Mouse (Mus musculus): Measurements from ENCODE around the gene Lactbl1. TPM values are rescaled to one million over a fixed set of nuclear protein-coding genes. Genes with fewer than 3 reads are reported as not detected.

The Lactbl1 gene
- polyA plus RNA-seq (2012; rRNA removed) = not detected in 2 replicates

DNA sequence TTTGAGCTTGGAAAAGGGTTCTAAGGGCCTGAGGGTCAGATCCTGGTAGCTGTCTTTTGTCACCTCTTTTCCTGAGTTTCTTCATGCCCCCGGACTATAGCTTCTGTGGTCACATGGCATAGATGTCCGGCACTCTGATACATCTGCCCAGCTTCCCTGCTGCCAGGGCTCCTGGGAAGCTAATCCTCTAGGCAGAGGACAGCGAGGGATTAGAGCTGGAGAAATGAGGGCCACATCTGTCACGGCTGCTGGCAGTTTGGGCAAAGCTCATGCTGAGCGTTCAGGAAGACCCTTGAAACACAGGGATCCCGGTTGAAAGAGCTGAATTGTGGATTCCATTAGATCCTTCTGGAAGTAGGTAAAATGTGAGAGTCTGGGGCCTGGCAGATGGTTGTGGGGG, at the start of gene Lactbl1:
Gene Lactbl1 (plus strand): TSS at position 234 of the 400 bp plus-strand sequence.
- DNase-seq (ENCODE audit: low spot score) = no peak

DNA sequence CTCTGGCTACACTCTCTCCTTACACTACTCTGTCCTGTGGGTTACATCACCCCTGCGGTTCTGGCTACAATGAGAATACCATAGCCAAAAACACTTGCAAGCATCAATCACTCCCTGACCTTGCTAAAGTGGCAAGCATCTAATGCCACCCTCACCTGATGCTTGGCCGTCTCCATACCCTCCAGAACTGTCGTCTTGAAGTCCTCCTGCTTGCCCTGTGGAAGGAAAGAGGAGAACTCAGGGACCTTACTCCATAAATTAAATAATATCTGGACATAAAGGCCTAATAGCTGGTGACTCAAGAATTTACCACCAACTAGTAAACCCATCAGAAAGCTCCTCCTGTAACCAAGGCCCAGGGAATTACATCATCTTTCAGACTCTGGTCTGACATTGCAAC, 40.5 kb upstream of the Lactbl1 start:
- DNase-seq (ENCODE audit: low spot score) = no peak

DNA sequence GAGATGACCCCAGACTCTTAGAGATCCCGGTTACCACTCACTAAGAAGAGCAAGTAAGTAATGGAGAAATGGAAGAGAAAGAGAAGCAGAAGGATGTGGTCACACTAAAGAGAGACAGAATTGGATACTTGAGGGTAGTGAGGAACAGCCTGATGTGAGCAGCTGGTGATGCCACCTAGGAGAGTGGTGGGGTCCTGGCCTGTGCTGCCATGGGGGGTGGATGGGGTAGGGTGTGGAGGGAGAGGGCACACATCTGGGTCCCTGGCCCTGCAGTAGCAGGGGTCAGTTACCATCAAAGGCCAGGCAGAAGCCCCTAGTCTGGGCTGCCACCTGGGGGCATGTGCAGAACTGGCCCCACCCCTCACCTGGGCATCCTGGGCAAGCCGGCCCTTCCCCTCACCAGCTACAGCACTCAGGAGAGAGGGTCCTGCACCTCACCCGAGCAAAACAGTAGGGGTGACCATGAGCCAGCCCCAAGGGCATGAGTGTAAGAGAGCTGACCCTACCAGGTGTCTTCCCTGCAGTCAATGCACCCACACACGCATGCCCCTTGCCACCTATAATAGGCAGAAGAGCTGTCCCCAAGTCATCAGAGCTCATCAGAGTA, 35.1 kb upstream of the Lactbl1 start:
- DNase-seq (ENCODE audit: low spot score) = no peak

DNA sequence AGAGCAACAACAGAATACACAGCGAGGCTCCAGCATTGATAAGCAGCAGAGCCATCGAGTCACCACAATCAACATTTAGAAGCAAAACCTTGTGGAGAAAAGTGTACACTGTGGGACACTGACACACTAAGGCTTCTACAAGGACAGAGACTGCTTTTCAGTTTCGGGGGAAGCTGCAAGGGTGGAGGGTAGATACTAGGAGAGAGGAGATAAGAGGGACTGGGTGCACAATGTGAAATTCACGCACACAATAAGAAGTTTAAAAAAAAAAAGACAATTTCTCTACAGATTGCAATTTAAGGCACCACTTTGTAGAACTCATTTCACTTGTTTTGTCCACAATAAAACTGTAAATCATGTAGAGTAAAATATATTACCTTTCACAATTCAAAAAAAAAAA, 34.4 kb upstream of the Lactbl1 start:
- no peak for DNase-seq (ENCODE audit: low spot score)

DNA sequence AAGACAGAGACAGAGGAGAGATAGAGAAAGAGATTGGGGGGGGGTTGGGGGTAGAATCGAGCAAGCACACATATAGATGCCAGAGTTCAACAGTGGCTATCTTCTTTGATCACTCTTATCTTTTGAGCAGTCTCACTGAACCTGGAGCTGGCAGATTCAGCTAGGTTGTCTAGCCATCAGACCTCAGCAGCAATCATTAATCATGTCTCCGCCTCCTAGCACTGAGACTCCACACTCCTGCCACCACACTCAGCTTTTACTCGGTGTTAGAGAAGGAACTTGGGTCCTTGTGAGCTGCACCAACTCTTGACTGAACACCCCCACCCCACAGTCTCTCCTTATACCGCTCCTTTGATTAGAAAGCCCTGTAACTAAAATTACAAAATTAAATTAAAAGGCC, 30.3 kb upstream of the Lactbl1 start:
- no peak for DNase-seq (ENCODE audit: low spot score)

DNA sequence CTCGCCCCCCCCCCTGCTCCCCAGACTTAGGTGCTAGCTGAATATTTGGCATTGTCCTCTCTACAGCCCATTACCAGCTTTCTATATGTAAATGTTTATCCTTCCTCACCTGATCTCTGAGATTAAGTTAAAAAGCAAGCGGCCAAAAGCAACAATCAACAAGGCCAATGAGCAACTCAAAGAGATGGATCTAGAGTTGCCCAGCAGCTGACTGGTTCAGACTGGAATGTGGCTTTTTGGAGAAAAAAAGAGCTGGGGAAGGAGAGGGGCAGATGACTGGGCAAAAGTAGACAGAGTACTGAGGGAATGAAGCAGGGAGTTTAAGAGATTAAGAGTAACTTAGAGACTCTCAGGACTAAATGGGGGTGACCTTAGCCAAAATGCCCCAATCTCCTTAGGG, 28.4 kb upstream of the Lactbl1 start:
- DNase-seq (ENCODE audit: low spot score) = no peak

DNA sequence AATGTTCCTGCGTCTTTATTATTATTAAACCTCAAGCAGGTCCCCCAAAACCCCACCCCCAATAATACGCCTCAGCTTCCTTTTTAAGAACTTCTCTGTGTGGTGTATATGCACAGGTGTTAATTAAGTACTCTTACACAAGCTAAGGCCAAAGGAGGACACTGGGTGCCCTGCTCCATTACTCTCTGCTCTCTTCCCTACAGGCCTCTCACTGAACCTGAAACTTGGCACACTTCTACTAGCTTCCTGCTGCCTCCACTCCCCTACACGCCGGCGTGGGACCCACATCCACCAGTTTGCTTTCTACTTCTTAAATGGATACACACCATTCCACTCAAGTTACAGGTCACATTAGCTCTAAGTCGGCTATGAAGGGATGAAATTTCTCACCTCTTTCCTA, 27.2 kb upstream of the Lactbl1 start:
- no peak for DNase-seq (ENCODE audit: low spot score)

DNA sequence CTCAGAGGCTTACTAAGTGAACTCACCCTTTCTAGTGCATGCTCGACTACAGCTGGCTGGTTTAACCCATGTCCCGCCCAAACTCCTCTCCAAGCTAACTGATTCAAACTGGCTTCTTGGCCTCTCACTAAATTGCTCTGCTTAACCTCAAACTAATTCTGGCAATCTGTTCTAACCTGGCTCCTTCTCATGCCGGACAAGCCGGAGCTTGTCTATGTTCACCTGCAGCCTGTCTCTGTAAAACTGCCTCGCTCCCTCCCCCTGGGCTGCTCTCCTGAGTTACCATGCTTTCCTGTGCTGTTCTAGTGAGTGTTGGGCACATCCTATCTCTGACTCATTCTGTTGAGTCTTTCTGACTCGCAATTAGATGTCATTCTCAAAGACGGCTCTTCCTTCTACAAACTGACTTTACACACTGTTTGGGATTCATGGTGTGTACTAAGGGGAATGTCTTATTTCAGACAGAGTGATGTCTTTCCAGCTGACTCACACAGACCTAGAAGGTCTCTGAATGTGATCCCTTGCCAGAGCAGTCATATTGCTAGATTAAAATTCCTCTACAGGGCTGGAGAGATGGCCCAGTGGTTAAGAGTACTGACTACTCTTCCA, 24.0 kb upstream of the Lactbl1 start:
- no peak for DNase-seq (ENCODE audit: low spot score)

DNA sequence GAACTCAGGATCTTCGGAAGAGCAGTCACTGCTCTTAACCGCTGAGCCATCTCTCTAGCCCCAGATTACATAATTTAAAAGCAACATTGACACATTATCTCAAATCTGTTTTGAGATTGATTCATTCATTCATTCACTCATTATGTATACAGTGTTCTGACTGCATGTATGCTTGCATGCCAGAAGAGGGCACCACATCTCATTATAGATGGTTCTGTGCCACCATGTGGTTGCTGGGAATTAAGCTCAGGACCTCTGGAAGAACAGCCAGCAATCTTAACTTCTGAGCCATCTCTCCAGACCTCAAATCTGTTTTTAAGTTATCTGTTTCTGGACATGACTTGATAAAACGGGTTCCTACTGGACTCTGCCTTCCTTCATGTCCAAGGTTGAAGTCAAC, 22.6 kb upstream of the Lactbl1 start:
- DNase-seq (ENCODE audit: low spot score) = no peak

DNA sequence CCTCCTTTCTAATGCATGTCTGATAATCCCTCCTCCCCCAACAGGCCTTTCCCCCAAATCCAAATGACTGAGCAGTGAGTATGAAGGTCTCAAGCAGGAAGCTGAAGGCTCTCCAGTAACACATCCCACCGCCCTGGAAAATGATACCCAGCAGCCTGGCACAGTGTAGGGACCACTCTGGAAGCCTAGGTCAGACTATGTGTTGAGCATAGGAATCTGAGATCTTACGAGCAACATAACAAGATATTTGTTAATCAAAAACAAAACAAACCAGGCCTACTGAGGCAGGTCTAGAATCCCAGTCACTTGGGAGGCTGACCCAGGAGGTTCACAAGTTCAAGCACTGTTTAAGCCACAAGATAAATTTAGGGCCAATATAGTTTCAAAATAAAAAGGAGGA, 21.9 kb upstream of the Lactbl1 start:
- DNase-seq (ENCODE audit: low spot score) = no peak

DNA sequence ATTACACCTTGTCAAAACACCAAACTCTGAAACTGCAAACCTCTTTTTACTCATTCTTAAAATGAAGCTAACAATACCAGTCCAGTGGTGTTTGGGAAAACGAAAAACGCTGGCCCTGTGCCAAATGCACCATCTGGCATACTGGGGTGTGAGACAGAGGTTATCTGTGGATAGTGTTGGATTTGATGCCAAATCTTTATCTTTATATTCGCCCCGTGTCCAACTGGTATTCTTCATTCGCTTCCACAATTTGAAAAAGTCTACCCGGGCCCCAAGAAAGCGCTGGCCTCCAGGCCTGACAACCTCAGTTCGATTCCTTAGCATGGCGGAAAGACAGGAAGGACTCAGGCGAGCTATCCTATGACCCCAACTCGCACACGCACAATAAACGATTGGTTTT, 20.9 kb upstream of the Lactbl1 start:
- DNase-seq (ENCODE audit: low spot score) = peak; percentile 33

DNA sequence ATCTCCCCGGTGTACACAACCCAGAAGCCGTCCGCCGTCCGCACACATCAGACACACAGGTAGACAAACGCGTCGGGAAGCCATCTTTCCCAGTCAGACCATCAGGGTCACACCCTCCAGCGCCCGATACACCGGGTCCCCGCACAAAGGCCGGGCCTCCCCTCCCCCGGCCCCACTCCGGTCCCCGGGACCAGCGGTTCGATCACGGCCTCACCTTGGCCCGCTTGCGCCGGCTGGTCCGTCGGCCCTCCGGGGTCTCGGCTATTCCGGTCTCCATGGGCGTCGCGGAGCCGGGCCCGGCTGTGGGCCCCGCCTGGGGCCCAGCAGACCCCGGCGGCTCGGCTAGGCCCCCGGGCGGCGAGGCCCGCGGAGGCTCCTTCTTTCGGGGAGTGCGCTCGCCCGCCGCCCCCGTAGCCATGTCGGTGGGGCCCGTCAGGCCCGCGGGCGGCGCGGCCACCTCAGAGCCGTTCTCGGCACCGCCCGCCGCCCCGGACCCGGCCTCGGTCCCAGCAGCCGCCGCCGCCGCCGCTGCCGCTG, 20.3 kb upstream of the Lactbl1 start:
- DNase-seq (ENCODE audit: low spot score) = peak; percentile 55

DNA sequence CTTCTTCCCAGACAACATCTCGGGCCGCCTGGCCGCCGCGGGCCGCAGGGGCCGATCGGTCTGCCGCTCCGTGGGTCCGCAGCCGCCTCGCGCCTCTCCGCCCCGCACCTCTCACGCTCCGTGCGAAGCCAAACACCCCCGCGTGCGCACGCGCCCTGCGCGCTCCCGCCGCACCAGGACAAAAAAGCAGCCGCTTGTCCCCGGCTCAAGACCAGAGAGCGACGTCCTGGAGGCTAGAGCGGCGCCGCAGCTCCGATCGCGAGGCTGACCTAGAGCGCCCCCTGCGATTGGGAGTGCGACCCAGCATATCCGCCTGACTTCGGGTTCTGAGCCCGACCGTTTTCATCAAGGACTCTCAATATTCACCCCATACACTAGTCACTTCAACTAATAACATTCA, 19.9 kb upstream of the Lactbl1 start, which contains the start of gene Kdm1a:
Gene Kdm1a (minus strand): TSS at position 156 of the 400 bp plus-strand sequence.
- peak; percentile 92 for DNase-seq (ENCODE audit: low spot score)

DNA sequence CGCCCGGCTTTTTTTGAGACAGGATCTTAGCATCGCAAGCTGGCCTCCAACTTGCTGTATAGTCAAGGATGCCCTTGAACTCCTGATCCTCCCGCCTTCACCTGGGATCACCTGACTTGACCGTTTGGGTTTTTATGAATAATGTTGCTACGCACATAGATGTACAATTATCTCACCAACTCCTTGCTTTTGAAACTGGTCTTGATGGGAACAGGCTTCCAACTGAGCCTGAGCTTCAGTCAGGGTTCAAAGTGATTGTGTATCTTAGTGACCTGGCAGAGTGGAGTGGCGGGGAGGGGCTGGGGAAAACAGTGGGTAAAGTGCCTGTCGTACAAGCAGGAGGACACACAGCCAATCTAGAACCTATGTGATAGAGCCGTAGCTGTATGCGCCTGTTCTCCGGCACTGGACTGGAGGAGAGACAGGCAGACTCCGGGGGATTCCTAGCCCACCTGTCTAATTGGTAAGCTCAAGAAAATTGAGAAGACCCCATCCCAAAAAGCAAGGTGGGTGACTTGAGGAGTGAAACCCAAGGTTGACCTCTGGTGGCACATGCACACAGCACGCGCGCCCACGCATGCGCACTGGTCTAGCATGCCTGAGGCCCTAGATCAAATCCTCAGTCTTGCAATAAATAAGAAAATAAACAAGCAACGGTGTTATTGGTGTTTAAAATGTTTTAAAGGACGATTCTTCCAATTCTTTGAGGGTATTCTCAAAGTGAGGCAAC, 16.5 kb upstream of the Lactbl1 start:
- DNase-seq (ENCODE audit: low spot score) = no peak

DNA sequence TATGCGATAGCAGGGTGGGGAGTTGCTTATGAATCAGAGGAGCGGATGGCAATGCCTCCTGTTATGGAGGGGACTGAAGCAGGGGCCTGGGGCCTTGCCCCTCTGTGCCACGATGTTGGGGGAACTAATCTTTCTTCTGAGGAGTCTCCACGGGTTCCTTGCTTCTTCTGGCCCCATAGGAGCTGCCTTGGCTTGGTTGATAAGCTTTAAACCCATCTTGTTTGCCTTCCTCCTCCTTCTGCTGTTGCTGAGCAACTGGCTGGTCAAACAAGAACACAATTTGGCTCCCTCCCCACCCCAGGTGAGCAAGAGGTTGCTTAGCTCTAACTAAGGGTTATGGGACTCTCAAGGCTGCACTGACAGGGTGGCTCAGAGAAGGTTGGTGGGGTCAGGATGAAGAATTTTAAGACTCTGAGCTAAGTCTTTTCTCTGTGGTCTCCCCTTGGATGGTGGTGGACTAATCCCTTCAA, 12.0 kb upstream of the Lactbl1 start, which contains the start of gene Tex46:
Gene Tex46 (plus strand): TSS at position 51 of the 470 bp plus-strand sequence.
- DNase-seq (ENCODE audit: low spot score) = no peak

DNA sequence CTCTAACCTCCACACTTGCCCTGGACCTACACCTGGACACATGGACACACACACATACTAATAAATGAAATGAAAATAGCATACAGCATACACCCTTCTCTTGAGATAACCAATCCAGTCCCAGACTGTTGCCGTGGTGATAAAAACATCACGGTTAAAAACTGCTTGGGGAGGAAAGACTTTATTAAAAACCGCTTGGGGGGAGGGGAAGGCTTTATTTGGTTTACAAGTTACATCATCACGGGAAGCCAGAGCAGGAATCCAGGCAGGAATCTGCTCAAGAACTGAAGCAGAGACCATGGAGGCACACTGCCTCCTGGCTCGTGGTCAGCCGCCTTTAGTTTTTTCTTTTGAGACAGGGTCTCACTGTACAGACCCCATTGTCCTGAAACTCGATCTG, 8.8 kb upstream of the Lactbl1 start:
- no peak for DNase-seq (ENCODE audit: low spot score)

DNA sequence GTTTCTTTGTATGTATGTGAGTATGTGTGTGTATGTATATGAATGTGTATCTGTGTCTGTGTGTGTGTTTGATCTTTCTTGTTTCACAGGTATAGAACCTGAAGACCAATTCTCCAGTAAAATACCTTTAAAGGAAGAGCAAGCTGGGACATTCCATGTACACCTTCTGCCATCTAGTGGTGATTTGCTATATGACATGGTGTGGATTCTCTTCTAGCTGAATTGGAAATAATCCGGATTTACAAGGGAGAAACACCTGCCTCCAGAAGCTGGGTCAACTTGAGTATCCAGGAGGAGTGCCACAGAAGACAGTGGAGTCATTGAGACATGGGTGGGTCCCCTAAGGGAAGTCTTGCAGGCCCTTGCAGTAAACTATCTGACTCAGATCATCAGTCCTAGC, 1.1 kb upstream of the Lactbl1 start:
- DNase-seq (ENCODE audit: low spot score) = no peak

DNA sequence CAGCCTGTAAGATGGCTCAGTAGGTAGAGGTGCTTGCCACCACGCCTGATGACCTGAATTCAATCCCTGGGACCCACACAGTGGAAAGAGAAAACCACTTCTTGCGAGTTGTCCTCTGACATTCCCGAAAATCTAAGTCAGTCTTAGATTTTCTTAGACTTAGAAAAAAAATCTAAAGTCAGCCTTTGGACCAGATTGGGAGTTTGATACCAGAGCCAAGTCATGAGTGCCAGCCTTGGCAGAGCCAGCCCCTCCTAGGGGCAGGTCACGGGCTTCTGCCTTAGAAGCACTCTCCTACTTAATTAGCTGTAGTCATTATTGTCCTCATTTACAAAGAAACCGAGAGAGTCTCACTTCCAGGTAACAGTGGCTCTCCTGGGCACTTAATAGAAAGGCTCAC, 465 bp upstream of the Lactbl1 start:
- no peak for DNase-seq (ENCODE audit: low spot score)

DNA sequence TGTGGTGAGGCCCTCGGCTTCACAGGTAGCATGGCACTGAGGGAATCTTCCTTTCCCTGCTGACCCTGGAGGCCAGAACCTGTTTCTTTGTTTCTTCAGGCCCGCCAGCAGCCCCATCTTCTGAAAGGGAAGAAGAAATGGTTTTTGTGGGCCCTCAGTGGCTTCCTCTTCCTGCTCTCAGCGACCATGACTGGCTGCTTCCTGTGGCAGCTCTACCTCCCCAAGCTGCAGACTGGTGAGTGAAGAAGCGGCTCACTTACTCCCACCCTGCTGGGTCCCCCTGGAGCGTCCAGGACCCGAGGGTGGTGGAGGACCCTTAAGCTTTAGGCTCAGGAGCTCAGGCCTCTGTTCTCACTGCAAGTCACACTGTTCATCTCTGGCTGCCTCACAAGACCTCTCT, 4.2 kb downstream of the Lactbl1 start:
- no peak for DNase-seq (ENCODE audit: low spot score)

DNA sequence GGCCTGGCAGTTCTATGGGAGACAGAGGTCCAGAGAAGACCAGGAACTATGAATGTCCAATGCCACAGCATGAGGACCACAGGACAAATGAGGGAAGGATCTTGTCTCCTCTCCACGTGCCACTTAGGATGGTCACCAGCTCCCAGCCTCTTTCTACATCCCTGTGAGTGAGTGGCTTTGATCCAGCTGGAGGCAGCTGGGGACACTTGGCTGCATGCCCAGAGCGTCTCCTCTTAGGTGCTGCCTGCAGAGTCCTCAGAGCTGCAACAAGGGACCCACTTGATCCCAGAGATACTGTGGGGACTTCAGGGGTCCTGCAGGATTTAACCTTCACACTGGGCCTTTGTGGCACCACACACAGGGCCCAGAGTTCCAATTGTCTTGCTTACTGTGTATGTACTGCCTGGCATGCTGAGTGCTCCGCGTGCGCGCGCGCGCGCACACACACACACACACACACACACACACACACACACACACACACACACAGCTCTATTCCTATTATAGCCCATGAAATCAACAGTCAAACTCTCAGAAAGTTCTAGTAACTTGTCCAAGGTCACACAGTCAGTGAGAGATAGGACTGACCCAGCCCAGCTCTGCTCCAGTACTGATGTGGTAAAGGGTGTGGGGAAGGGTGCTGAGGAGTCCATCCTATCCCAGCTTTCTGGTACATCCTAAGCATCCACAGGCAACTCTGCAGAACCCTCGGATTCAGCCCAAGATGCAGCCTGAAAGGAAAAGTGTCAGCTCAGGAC, 9.0 kb downstream of the Lactbl1 start:
- DNase-seq (ENCODE audit: low spot score) = no peak

DNA sequence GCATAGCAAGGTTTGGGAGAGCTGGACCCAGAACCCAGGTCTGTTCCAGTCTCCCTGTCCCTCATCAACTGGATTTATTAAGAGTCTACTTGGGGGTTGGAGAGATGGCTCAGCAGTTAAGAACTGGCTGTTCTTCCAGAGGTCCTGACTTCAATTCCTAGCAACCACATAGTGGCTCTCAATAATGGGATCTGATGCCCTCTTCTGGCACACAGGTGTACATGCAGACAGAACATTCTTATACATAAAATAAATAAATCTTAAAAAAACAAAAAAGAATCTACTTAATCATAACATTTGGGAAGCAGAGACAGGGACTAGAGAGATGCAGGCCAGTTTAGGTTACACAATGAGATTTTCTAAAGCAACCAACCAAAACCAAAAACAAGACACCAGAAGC, 13.6 kb downstream of the Lactbl1 start:
- no peak for DNase-seq (ENCODE audit: low spot score)

DNA sequence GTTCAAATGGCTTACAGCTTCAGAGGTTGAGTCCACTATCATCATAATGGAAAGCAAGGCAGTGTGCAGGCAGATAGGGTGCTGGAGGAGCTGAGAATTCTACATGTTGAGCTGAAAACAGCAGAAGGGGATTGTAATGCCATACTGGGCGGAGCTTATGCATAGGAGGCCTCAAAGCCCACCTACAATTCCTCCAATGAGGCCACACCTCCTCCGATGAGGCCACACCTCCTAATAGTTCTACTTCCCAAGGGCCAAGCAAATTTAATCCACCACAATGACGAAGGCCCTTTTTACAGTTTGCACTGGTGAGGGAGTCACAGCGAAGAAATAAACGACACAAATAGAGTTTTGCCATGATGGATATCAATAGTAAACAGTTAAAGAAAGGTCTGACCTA, 14.1 kb downstream of the Lactbl1 start:
- no peak for DNase-seq (ENCODE audit: low spot score)

Measured in urinary bladder, adult 2 months (tissue).